Mouse (Mus musculus): Measurements from ENCODE around the gene Fignl2. TPM values are rescaled to one million over a fixed set of nuclear protein-coding genes. Genes with fewer than 3 reads are reported as not detected.
A peak's percentile ranks its signal among the peaks of the same experiment; 100 is the strongest.

The Fignl2 gene
- polyA plus RNA-seq, 1 experiment from 2014 or later = 0.26 TPM

- H3K4me3 ChIP-seq (ENCODE audit: low read depth, low read length) = no peak overlapping the region
- 27% methylated on average over 6 of the region's 6 CpGs for WGBS
- H3K36me3 ChIP-seq (ENCODE audit: control insufficient read depth, insufficient read depth, low read length) = 0 out of 2 replicates have a peak, but pooled peaks cover 7% of the 10 kb centered on the region
- no peak overlapping the region for H3K9ac ChIP-seq (ENCODE audit: low read depth, low read length)
- no peak overlapping the region for H3K27ac ChIP-seq (replicated peaks; ENCODE audit: low read depth, low read length)
- peaks cover 10% of the 10 kb centered on the region; the same call in 1 of the 2 replicates for H3K4me1 ChIP-seq (ENCODE audit: control insufficient read depth, insufficient read depth, low read length)
- H3K9me3 ChIP-seq (ENCODE audit: control insufficient read depth, low read length) = no peaks in the 10 kb centered on the region
- ATAC-seq (ENCODE audit: low read depth) (no peak), DNase-seq (ENCODE audit: low spot score) (no peak)
- H3K27me3 ChIP-seq (replicated peaks; ENCODE audit: control insufficient read depth, insufficient read depth, low read length) = peaks cover 54% of the 10 kb centered on the region
- no peak overlapping the region for H3K4me2 ChIP-seq (ENCODE audit: low read depth, low read length)
These were observed 35.8 kb downstream of the Fignl2 start for GRCm38 (mm10) chr15:101042613-101043012.

GRCm38 (mm10) chr15:101041966-101042365 is 36.4 kb downstream of the Fignl2 start:
- H3K9ac ChIP-seq (ENCODE audit: low read depth, low read length) = no peak overlapping the region
- H3K4me3 ChIP-seq (ENCODE audit: low read depth, low read length) = no peak overlapping the region
- 0 out of 2 replicates have a peak, but pooled peaks cover 7% of the 10 kb centered on the region for H3K36me3 ChIP-seq (ENCODE audit: control insufficient read depth, insufficient read depth, low read length)
- H3K9me3 ChIP-seq (ENCODE audit: control insufficient read depth, low read length) = no peaks in the 10 kb centered on the region
- no peak for DNase-seq (ENCODE audit: low spot score)
- no peak overlapping the region for H3K27ac ChIP-seq (replicated peaks; ENCODE audit: low read depth, low read length)
- H3K27me3 ChIP-seq (replicated peaks; ENCODE audit: control insufficient read depth, insufficient read depth, low read length) = peaks cover 47% of the 10 kb centered on the region
- no peak for ATAC-seq (ENCODE audit: low read depth)
- H3K4me2 ChIP-seq (ENCODE audit: low read depth, low read length) = no peak overlapping the region
- 79% methylated on average over 6 of the region's 6 CpGs for WGBS
- H3K4me1 ChIP-seq (ENCODE audit: control insufficient read depth, insufficient read depth, low read length) = peaks cover 7% of the 10 kb centered on the region; the same call in 1 of the 2 replicates

- Histone ChIP-seq H3K27ac (replicated peaks; ENCODE audit: low read depth, low read length) (no peak overlapping the region), H3K27me3 (replicated peaks; ENCODE audit: control insufficient read depth, insufficient read depth, low read length) (peaks cover 24% of the 10 kb centered on the region), H3K4me1 (ENCODE audit: control insufficient read depth, insufficient read depth, low read length) (no peaks in the 10 kb centered on the region), H3K9me3 (ENCODE audit: control insufficient read depth, low read length) (no peaks in the 10 kb centered on the region), H3K4me3 (ENCODE audit: low read depth, low read length) (no peak overlapping the region), H3K9ac (ENCODE audit: low read depth, low read length) (no peak overlapping the region), H3K4me2 (ENCODE audit: low read depth, low read length) (no peak overlapping the region), H3K36me3 (ENCODE audit: control insufficient read depth, insufficient read depth, low read length) (0 out of 2 replicates have a peak, but pooled peaks cover 7% of the 10 kb centered on the region)
- WGBS = 58% methylated on average over 17 of the region's 17 CpGs
- no peak for DNase-seq (ENCODE audit: low spot score)
- no peak for ATAC-seq (ENCODE audit: low read depth)
These were observed 38.7 kb downstream of the Fignl2 start for GRCm38 (mm10) chr15:101039651-101040050.

GRCm38 (mm10) chr15:101028960-101029359 is 49.4 kb downstream of the Fignl2 start:
- no peak overlapping the region for H3K9ac ChIP-seq (ENCODE audit: low read depth, low read length)
- H3K27ac ChIP-seq (replicated peaks; ENCODE audit: low read depth, low read length) = no peak overlapping the region
- H3K9me3 ChIP-seq (ENCODE audit: control insufficient read depth, low read length) = no peaks in the 10 kb centered on the region
- DNase-seq (ENCODE audit: low spot score) (no peak), ATAC-seq (ENCODE audit: low read depth) (no peak)
- no peak overlapping the region for H3K4me3 ChIP-seq (ENCODE audit: low read depth, low read length)
- H3K36me3 ChIP-seq (ENCODE audit: control insufficient read depth, insufficient read depth, low read length) = no peaks in the 10 kb centered on the region
- no peaks in the 10 kb centered on the region for H3K27me3 ChIP-seq (replicated peaks; ENCODE audit: control insufficient read depth, insufficient read depth, low read length)
- H3K4me2 ChIP-seq (ENCODE audit: low read depth, low read length) = no peak overlapping the region
- WGBS = 35% methylated on average over 2 of the region's 2 CpGs
- no peaks in the 10 kb centered on the region for H3K4me1 ChIP-seq (ENCODE audit: control insufficient read depth, insufficient read depth, low read length)

GRCm38 (mm10) chr15:101011352-101011751 is 67.0 kb downstream of the Fignl2 start:
- no peak for DNase-seq (ENCODE audit: low spot score)
- H3K4me3 ChIP-seq (ENCODE audit: low read depth, low read length) = no peak overlapping the region
- no peak overlapping the region for H3K9ac ChIP-seq (ENCODE audit: low read depth, low read length)
- no peak for ATAC-seq (ENCODE audit: low read depth)
- H3K4me2 ChIP-seq (ENCODE audit: low read depth, low read length) = no peak overlapping the region
- H3K4me1 ChIP-seq (ENCODE audit: control insufficient read depth, insufficient read depth, low read length) = no peaks in the 10 kb centered on the region
- no peaks in the 10 kb centered on the region for H3K27me3 ChIP-seq (replicated peaks; ENCODE audit: control insufficient read depth, insufficient read depth, low read length)
- no peaks in the 10 kb centered on the region for H3K9me3 ChIP-seq (ENCODE audit: control insufficient read depth, low read length)
- no peak overlapping the region for H3K27ac ChIP-seq (replicated peaks; ENCODE audit: low read depth, low read length)
- WGBS = 71% methylated on average over 6 of the region's 6 CpGs
- no peaks in the 10 kb centered on the region for H3K36me3 ChIP-seq (ENCODE audit: control insufficient read depth, insufficient read depth, low read length)

- DNase-seq (ENCODE audit: low spot score) (peak; percentile 61), ATAC-seq (ENCODE audit: low read depth) (no peak)
- H3K27me3 ChIP-seq (replicated peaks; ENCODE audit: control insufficient read depth, insufficient read depth, low read length) = no peaks in the 10 kb centered on the region
- no peak overlapping the region for H3K4me3 ChIP-seq (ENCODE audit: low read depth, low read length)
- no peaks in the 10 kb centered on the region for H3K4me1 ChIP-seq (ENCODE audit: control insufficient read depth, insufficient read depth, low read length)
- WGBS = 72% methylated on average over 14 of the region's 14 CpGs
- H3K27ac ChIP-seq (replicated peaks; ENCODE audit: low read depth, low read length) = no peak overlapping the region
- no peaks in the 10 kb centered on the region for H3K9me3 ChIP-seq (ENCODE audit: control insufficient read depth, low read length)
- H3K9ac ChIP-seq (ENCODE audit: low read depth, low read length) = no peak overlapping the region
- no peak overlapping the region for H3K4me2 ChIP-seq (ENCODE audit: low read depth, low read length)
- H3K36me3 ChIP-seq (ENCODE audit: control insufficient read depth, insufficient read depth, low read length) = no peaks in the 10 kb centered on the region
These were observed 69.9 kb downstream of the Fignl2 start for GRCm38 (mm10) chr15:101008386-101009010.

GRCm38 (mm10) chr15:101007236-101007635 is 71.1 kb downstream of the Fignl2 start:
- Histone ChIP-seq H3K9ac (ENCODE audit: low read depth, low read length) (no peak overlapping the region), H3K4me1 (ENCODE audit: control insufficient read depth, insufficient read depth, low read length) (no peaks in the 10 kb centered on the region), H3K4me2 (ENCODE audit: low read depth, low read length) (peak overlapping the region; percentile 49), H3K36me3 (ENCODE audit: control insufficient read depth, insufficient read depth, low read length) (no peaks in the 10 kb centered on the region), H3K4me3 (ENCODE audit: low read depth, low read length) (peak overlapping the region; percentile 38), H3K27ac (replicated peaks; ENCODE audit: low read depth, low read length) (no peak overlapping the region), H3K9me3 (ENCODE audit: control insufficient read depth, low read length) (no peaks in the 10 kb centered on the region), H3K27me3 (replicated peaks; ENCODE audit: control insufficient read depth, insufficient read depth, low read length) (no peaks in the 10 kb centered on the region)
- 58% methylated on average over 7 of the region's 7 CpGs for WGBS
- DNase-seq (ENCODE audit: low spot score) (no peak), ATAC-seq (ENCODE audit: low read depth) (no peak)

GRCm38 (mm10) chr15:101006251-101007040 is 71.9 kb downstream of the Fignl2 start:
- Histone ChIP-seq H3K4me2 (ENCODE audit: low read depth, low read length) (peak overlapping the region; percentile 49), H3K4me1 (ENCODE audit: control insufficient read depth, insufficient read depth, low read length) (no peaks in the 10 kb centered on the region), H3K9ac (ENCODE audit: low read depth, low read length) (peak overlapping the region; percentile 14), H3K9me3 (ENCODE audit: control insufficient read depth, low read length) (no peaks in the 10 kb centered on the region), H3K36me3 (ENCODE audit: control insufficient read depth, insufficient read depth, low read length) (no peaks in the 10 kb centered on the region), H3K4me3 (ENCODE audit: low read depth, low read length) (peak overlapping the region; percentile 38), H3K27me3 (replicated peaks; ENCODE audit: control insufficient read depth, insufficient read depth, low read length) (no peaks in the 10 kb centered on the region), H3K27ac (replicated peaks; ENCODE audit: low read depth, low read length) (no peak overlapping the region)
- 13% methylated on average over 14 of the region's 15 CpGs for WGBS
- ATAC-seq (ENCODE audit: low read depth) = peak; percentile 88
- peak; percentile 69 for DNase-seq (ENCODE audit: low spot score)
